Mouse (Mus musculus) kidney, postnatal 0 days (tissue): ENCODE results near the gene Nhsl2. TPM values are rescaled to one million over a fixed set of nuclear protein-coding genes. Genes with fewer than 3 reads are reported as not detected.
"Not testable (repeated sequence)": the region's sequence is repeated elsewhere in the genome, so short reads cannot be mapped to it uniquely, and the experiment has no call there.

Experiments used
- ATAC-seq: fragments of 200-750 bp; cut with Nextera tagmentation; replicated peaks from 2 replicates; pipeline ENCODE4 v1.8.0; 2017; ENCODE audit warnings: low read depth, moderate number of reproducible peaks, moderate TSS enrichment, moderate library complexity; ENCODE audit not compliant: low FRiP score
- DNase-seq: peaks from one replicate; pipeline ENCODE4 v3.0.0-alpha.2; 2016; ENCODE audit warnings: low spot score
- H3K27ac ChIP-seq: fragments of 300-500 bp; sonication (generic); 2 replicates; pipeline ENCODE4 v1.5.1; 2014; ENCODE audit warnings: mild to moderate bottlenecking
- H3K27me3 ChIP-seq: fragments of 300-500 bp; sonication (generic); 2 replicates; pipeline ENCODE4 v1.6.1; 2014; ENCODE audit warnings: low read length, mixed read lengths; ENCODE audit not compliant: insufficient read depth
- H3K36me3 ChIP-seq: fragments of 300-500 bp; sonication (generic); 2 replicates; pipeline ENCODE4 v1.6.1; 2014; ENCODE audit warnings: low read length, mixed read lengths; ENCODE audit not compliant: insufficient read depth
- H3K4me1 ChIP-seq: fragments of 300-500 bp; sonication (generic); replicated peaks from 2 replicates; pipeline ENCODE4 v1.6.1; 2014; ENCODE audit warnings: antibody characterized with exemption, low read length, mixed read lengths; ENCODE audit not compliant: insufficient read depth
- H3K4me2 ChIP-seq: fragments of 300-500 bp; sonication (generic); 2 replicates; pipeline ENCODE4 v1.6.1; 2014; ENCODE audit warnings: mild to moderate bottlenecking, low read length, moderate library complexity, mixed read lengths
- H3K4me3 ChIP-seq: fragments of 300-500 bp; sonication (generic); replicated peaks from 2 replicates; pipeline ENCODE4 v1.5.1; 2014; ENCODE audit warnings: low read depth, low read length
- H3K9ac ChIP-seq: fragments of 300-500 bp; sonication (generic); 2 replicates; pipeline ENCODE4 v1.6.1; 2014; ENCODE audit warnings: low read depth, low read length
- H3K9me3 ChIP-seq: fragments of 300-500 bp; sonication (generic); replicated peaks from 2 replicates; pipeline ENCODE4 v1.6.1; 2016; ENCODE audit warnings: low read length, inconsistent platforms, mixed read lengths
- CTCF ChIP-seq: IDR thresholded peaks from 2 replicates; pipeline ENCODE4 v1.5.1; 2016; ENCODE audit warnings: antibody characterized with exemption, low read depth, mild to moderate bottlenecking, moderate library complexity
- WGBS: fragments of 180-500 bp; shearing (Covaris S2); extraction: QIAGEN DNeasy Blood & Tissue Kit; methylation state at CpG from one replicate; pipeline ENCODE4 v1.1.7; 2014; 5-methylcytosine and 5-hydroxymethylcytosine counted together
- polyA plus RNA-seq: library from polyadenylated mRNA; unstranded; fragments of >200 nt; fragmentation: Nextera tagmentation; extraction: Ambion mirVana; gene quantifications from 2 replicates; pipeline ENCODE4 v1.2.1, GENCODE M21; 2015

Nhsl2 gene
- polyA plus RNA-seq, 1 experiment from 2014 or later: 4.9 TPM

DNA sequence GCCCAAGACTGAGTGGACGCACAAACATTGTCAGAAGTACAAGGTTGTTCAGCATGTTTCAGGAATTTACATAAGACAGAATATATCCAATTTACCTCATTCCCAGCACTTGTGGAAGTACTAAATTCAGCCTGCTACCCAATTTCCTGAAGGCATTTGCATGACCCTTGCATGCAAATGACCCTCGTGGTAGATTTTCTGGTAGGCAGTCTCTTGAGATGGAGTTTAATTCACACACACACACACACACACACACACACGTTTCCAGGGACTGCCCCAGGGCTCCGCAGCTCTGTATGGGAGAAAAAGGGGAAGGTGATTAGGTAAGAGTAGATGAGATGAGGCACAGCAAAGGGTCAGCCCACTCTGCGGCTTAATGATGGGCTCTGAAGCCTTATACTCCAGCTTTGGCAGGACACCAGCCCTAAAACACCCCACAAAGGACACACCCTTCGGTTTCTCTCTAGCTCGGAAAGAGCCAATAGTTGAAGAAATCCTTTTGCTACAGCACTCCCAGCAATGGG is 245.3 kb downstream of the Nhsl2 start:
- H3K4me3 ChIP-seq: no peak overlapping the region
- ATAC-seq (no peak), DNase-seq (no peak)
- H3K9ac ChIP-seq: no peak overlapping the region
- H3K27ac ChIP-seq: no peak overlapping the region
- 67% methylated on average over 7 of the region's 7 CpGs for WGBS
- no peak for TF ChIP-seq CTCF
- H3K36me3 ChIP-seq: no peaks in the 10 kb centered on the region
- H3K4me2 ChIP-seq: no peak overlapping the region
- H3K9me3 ChIP-seq: no peaks in the 10 kb centered on the region
- no peaks in the 10 kb centered on the region for H3K4me1 ChIP-seq
- H3K27me3 ChIP-seq: no peaks in the 10 kb centered on the region

DNA sequence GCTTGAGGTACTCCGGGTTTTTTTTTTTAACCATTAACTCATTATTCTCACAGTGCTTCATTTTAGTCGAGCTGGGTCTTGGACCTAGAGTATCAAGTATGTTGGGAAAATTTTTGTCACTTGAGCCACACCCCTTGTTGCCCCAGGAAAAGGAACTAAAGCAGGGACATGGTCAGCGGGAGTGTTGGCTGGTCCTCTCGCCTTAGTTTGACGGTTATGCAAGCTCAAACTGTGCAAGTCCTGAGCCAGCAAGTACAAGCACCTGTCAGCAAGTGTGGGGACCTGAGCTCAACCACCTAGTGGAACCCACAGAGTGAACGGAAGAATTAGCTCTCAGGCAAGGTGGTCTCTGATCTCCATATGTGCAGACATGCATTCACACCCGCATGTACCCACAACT is 252.7 kb downstream of the Nhsl2 start:
- Histone ChIP-seq H3K4me3 (no peak overlapping the region), H3K36me3 (no peaks in the 10 kb centered on the region), H3K4me1 (no peaks in the 10 kb centered on the region), H3K27me3 (no peaks in the 10 kb centered on the region), H3K27ac (no peak overlapping the region), H3K9ac (no peak overlapping the region), H3K4me2 (no peak overlapping the region), H3K9me3 (no peaks in the 10 kb centered on the region)
- no peak for TF ChIP-seq CTCF
- DNase-seq (no peak), ATAC-seq (no peak)
- WGBS: 68% methylated on average over 7 of the region's 7 CpGs

DNA sequence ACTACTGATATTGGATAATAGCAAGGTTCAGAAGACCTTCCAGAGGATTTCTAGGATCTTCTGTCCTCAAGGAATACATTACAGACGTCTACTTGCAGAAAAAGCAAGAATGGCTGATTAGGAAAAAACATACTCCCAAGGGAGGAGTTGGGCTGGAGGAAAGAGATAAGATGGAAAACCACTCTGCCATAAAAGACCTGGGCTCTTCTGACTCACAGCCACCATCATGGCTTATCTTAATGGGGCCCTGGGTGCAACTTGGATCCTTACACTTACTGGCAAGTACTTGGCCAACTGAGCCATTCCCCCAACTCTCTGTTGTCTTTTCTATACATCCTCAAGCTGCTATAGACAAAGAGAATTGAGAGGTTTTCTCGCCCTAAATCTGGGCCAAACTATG is 254.6 kb downstream of the Nhsl2 start:
- H3K9ac ChIP-seq, H3K36me3 ChIP-seq, H3K4me1 ChIP-seq, ATAC-seq, H3K4me3 ChIP-seq, H3K9me3 ChIP-seq, H3K4me2 ChIP-seq, H3K27me3 ChIP-seq, DNase-seq, H3K27ac ChIP-seq: not testable (repeated sequence)
- WGBS: 64% methylated on average over 2 of the region's 2 CpGs

DNA sequence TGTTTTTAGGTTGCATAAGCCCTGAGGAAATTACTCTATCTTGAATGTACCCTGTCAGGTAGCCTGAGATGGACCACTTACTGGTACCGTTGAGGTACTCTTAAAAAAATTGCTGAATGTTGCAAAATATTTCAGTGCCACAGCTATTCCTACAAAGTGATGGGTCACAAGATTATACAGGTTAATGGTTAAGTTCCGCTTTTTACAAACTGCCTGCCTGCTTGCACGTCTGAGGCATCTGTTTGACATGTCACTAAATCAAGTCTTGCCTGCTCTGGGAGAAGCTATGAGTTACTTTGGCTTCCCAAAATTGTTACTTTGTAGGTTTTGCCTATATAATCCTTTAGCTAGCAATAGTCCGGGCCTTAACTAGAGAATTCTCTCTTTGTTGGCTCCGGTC is 260.2 kb downstream of the Nhsl2 start:
- not testable (repeated sequence) for H3K4me1 ChIP-seq, H3K27ac ChIP-seq, H3K9ac ChIP-seq, ATAC-seq, DNase-seq, H3K9me3 ChIP-seq, H3K4me3 ChIP-seq, H3K27me3 ChIP-seq, H3K4me2 ChIP-seq, H3K36me3 ChIP-seq
- WGBS: 73% methylated on average over 5 of the region's 5 CpGs

DNA sequence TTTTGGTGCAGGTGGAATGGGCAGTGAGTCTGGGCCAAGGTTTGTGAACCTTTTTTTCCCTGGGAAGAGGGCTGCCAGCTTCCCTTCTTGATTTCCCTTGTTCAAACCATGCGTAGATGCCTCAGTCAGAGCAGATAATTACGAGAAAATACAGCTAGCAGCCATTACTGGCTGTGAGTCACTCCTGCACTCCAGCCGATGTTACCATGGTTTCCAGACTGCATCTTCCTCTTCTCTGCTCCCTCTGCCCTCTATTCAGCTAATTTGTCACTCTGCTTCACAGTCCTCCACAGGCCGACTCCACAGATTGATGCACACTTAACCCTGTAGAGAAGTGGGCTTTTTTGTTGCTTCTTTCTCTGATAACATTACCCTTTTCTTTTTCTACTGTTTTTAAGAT is 266.5 kb downstream of the Nhsl2 start:
- Histone ChIP-seq H3K27me3 (no peaks in the 10 kb centered on the region), H3K9ac (no peak overlapping the region), H3K9me3 (no peaks in the 10 kb centered on the region), H3K36me3 (no peaks in the 10 kb centered on the region), H3K27ac (no peak overlapping the region), H3K4me1 (no peaks in the 10 kb centered on the region), H3K4me2 (no peak overlapping the region), H3K4me3 (no peak overlapping the region)
- TF ChIP-seq CTCF: no peak
- ATAC-seq (no peak), DNase-seq (no peak)
- 50% methylated on average over 4 of the region's 4 CpGs for WGBS

DNA sequence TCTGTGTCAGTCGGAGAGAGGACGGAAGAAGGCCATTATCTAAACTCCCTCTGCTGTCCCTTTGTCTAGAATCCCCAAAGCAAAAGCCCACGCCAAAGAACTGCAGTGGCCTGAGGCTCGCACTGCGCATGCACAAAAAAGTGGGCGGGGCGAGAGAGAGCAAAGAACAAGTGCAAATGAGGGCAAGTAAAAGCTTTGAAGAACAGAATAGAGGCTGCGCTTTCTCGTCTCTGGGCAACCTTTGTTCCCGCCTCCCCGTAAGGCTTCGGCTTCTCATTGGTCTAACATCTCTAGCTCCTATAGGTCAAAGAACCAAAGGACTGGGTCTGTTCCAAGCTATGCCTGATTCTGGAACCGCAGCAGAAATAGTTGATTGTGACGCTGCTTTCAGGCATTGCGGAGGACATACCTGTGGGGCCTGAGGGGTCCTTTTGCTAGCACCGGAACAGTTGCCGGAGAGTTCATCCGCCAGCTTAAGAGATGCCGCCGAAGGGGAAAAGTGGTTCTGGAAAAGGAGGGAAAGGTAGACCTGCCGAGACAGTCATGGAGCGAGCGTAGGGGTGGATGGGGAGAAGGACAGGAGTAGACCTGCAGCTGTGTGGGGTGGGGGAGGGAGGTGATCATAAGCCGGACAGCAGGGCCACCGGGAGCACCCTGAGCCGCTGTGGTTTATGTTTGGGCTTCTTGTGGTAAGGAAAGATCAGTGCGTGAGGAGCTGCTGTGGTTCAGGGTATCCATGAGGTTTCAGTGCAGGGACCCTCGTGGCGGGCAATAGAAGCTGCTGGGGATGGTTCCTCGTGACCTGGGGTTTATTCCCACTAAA is 270.1 kb downstream of the Nhsl2 start, which contains the start of gene Pin4:
Gene Pin4 (plus strand): TSS at position 406 of the 823 bp plus-strand sequence.
- DNase-seq (peak; percentile 97), ATAC-seq (peak; percentile 99)
- peak within 1 kb of the TSS; percentile 59 for H3K4me3 ChIP-seq

More for the DNA sequence above, 270.1 kb downstream of the Nhsl2 start, which contains the start of gene Pin4:
- Histone ChIP-seq H3K27me3 (no peaks in the 10 kb centered on the region), H3K4me2 (peak within 1 kb of the TSS; percentile 57), H3K9ac (peak within 1 kb of the TSS; percentile 74), H3K9me3 (no peaks in the 10 kb centered on the region), H3K4me1 (no peaks in the 10 kb centered on the region), H3K27ac (peak within 1 kb of the TSS; percentile 31; the same call in 1 of the 2 replicates), H3K36me3 (0 out of 2 replicates have a peak, but pooled peaks cover 3% of the 10 kb centered on the region)
- peak; percentile 46 for TF ChIP-seq CTCF
- 21% methylated on average over 30 of the region's 30 CpGs for WGBS
